Mouse (Mus musculus) cerebellum, postnatal 14 days (tissue): ENCODE measurements at regions not wholly inside any gene's neighbourhood (a gene's known extent, or its start where the extent isn't known, plus 50 kb on each side); places are given as distances from the start of the nearest gene placed in this dataset.

Experiments used
- DNase-seq, 2 experiments: peaks; one replicate each; pipeline ENCODE4 v3.0.0; 2021; ENCODE audit warnings: mixed read lengths in 2 of 2

- no peak for DNase-seq
These were observed 72.6 kb downstream of the Icos start for GRCm38 (mm10) chr1:61050346-61050745.

GRCm38 (mm10) chr1:61053676-61054075, 75.9 kb downstream of the Icos start:
- peak; percentile 33 to 56 for DNase-seq

GRCm38 (mm10) chr1:61054391-61054790, 76.7 kb downstream of the Icos start:
- peak; percentile 11 to 13 for DNase-seq

GRCm38 (mm10) chr1:61055176-61055575, 77.4 kb downstream of the Icos start:
- peak; percentile 85 for DNase-seq

GRCm38 (mm10) chr1:61059910-61060536, 82.3 kb downstream of the Icos start:
- DNase-seq, result no peak

- DNase-seq, result no peak
These were observed 84.2 kb downstream of the Icos start for GRCm38 (mm10) chr1:61061892-61062460.

- no peak for DNase-seq
These were observed 90.4 kb downstream of the Icos start for GRCm38 (mm10) chr1:61068112-61068511.

- DNase-seq, result no peak
These were observed 96.4 kb downstream of the Icos start for GRCm38 (mm10) chr1:61074127-61074526.

GRCm38 (mm10) chr1:61075335-61075734, 97.6 kb downstream of the Icos start:
- DNase-seq, result no peak

- no peak for DNase-seq
These were observed 107.0 kb downstream of the Icos start for GRCm38 (mm10) chr1:61084732-61085131.

GRCm38 (mm10) chr1:61086811-61087210, 109.1 kb downstream of the Icos start:
- no peak for DNase-seq

- DNase-seq, result no peak
These were observed 113.1 kb downstream of the Icos start for GRCm38 (mm10) chr1:61090801-61091200.

- DNase-seq, result no peak
These were observed 117.9 kb downstream of the Icos start for GRCm38 (mm10) chr1:61095481-61096165.

GRCm38 (mm10) chr1:61099341-61099740, 121.6 kb downstream of the Icos start:
- no peak for DNase-seq

- DNase-seq, result peak in 1 of 2 experiments; percentile 12
These were observed 124.0 kb downstream of the Icos start for GRCm38 (mm10) chr1:61101679-61102078.

GRCm38 (mm10) chr1:61102346-61102745, 124.6 kb downstream of the Icos start:
- DNase-seq, result no peak

- no peak for DNase-seq
These were observed 125.9 kb downstream of the Icos start for GRCm38 (mm10) chr1:61103581-61103980.

- no peak for DNase-seq
These were observed 134.1 kb downstream of the Icos start for GRCm38 (mm10) chr1:61111731-61112309.

GRCm38 (mm10) chr1:61117535-61117934, 139.8 kb downstream of the Icos start:
- no peak for DNase-seq

- no peak for DNase-seq
These were observed 140.3 kb downstream of the Icos start for GRCm38 (mm10) chr1:61118071-61118470.

- no peak for DNase-seq
These were observed 143.8 kb downstream of the Icos start for GRCm38 (mm10) chr1:61121480-61121879.

- no peak for DNase-seq
These were observed 147.4 kb downstream of the Icos start for GRCm38 (mm10) chr1:61125127-61125526.

- DNase-seq, result no peak
These were observed 158.1 kb downstream of the Icos start for GRCm38 (mm10) chr1:61135597-61136545.
